Mouse (Mus musculus) heart, embryonic 11.5 days (tissue): ENCODE measurements around the gene Card9. TPM values are rescaled to one million over a fixed set of nuclear protein-coding genes. Genes with fewer than 3 reads are reported as not detected.

Experiments
- polyA plus RNA-seq: library from polyadenylated mRNA; unstranded; fragments of >200 nt; fragmentation: Nextera tagmentation; extraction: Ambion mirVana; gene quantifications from 2 replicates; pipeline ENCODE4 v1.2.1, GENCODE M21; 2014

Card9 gene
- polyA plus RNA-seq, 1 experiment from 2014 or later = 0.59 TPM

Other genes with a start within 250 kb of the Card9 start
- 3.4 and 7.1 TPM in 2 replicates for gene Nacc2, start 237.7 kb downstream of the Card9 start, polyA plus RNA-seq
- gene Lhx3, start 152.6 kb downstream of the Card9 start, polyA plus RNA-seq = 0.59 and 0.63 TPM in 2 replicates
- gene Qsox2, start 123.4 kb downstream of the Card9 start, polyA plus RNA-seq = 11.8 and 15.6 TPM in 2 replicates
- gene Ccdc187, start 66.4 kb downstream of the Card9 start, polyA plus RNA-seq = 0.09 TPM in 1 of 2 replicates, not detected in the other
- 21.4 and 30.2 TPM in 2 replicates for gene Gpsm1, start 45.4 kb downstream of the Card9 start, polyA plus RNA-seq
- 26.3 and 28.0 TPM in 2 replicates for gene Dnlz, start 8.8 kb downstream of the Card9 start, polyA plus RNA-seq
- 16.8 and 18.2 TPM in 2 replicates for gene Snapc4, start 19.7 kb upstream of the Card9 start, polyA plus RNA-seq
- 87.4 and 89.1 TPM in 2 replicates for gene Entr1, start 28.4 kb upstream of the Card9 start, polyA plus RNA-seq
- gene Pmpca, start 28.4 kb upstream of the Card9 start, polyA plus RNA-seq = 112 and 134 TPM in 2 replicates
- gene Inpp5e, start 48.3 kb upstream of the Card9 start, polyA plus RNA-seq = 14.1 and 14.2 TPM in 2 replicates
- gene Sec16a, start 84.3 kb upstream of the Card9 start, polyA plus RNA-seq = 23.6 and 27.1 TPM in 2 replicates
- 20.9 and 23.5 TPM in 2 replicates for gene Notch1, start 155.7 kb upstream of the Card9 start, polyA plus RNA-seq
- gene Egfl7, start 219.1 kb upstream of the Card9 start, polyA plus RNA-seq = 145 and 157 TPM in 2 replicates
- gene Gm20532, start 225.7 kb upstream of the Card9 start, polyA plus RNA-seq = not detected in 2 replicates
- gene Agpat2, start 243.5 kb upstream of the Card9 start, polyA plus RNA-seq = 15.7 and 20.6 TPM in 2 replicates